In the genomic region with DNA sequence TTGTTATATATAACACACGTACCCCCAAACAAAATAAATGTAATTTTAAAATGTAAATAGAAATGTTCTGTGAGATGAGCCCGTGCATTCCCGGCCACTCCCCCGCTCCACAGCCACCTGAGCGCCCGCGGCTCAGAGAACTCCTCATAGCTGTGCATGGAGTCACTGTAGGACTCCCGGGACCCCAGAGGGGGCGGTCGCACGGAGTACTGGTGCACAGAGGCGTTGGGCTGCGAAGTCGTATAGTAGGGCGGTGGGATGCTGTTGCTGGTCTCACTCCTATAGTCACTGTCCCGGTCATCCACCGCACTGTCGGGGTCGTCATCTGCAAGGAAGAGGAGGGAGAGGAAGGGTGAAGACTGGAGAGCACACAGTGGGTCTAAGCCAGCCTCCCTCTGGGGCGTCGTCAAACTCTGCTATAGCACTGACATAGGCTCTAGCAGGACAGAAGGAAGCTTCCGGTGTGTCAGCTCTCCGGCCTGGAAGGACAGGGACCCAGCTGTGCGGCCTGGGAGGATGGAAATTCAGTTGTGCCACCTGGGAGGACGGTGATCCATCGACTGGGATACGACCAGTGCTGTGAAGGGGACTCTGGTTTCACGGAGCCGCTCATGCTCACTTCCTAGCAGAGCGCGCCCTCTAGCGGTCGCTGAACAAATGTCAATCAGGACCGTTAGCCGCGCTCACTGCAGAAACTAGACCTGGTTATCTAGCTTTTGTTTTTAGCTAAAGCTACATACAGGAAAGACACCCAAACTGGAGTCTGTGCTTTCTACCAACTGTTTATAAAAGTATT, we compare ENCODE assay signal across 1 mouse cellular context.
TF ChIP-seq lines count a peak whose summit lies in the region.

No protein-coding gene starts in this region.

TF ChIP-seq in ES-E14, 5 proteins besides CTCF, POLR2A, EP300 and RAD21:
- peak; percentile 77 for TF ChIP-seq ZC3H11A (IDR thresholded peaks at IDR 0.05; ENCODE audit: borderline replicate concordance, low read depth, low read length)
- no peak for TF ChIP-seq CHD2 (IDR thresholded peaks at IDR 0.05; ENCODE audit: low read depth, low read length)
TF ChIP-seq in ES-E14: peak in this region for 1.
